Mouse (Mus musculus): ENCODE results near the gene Acat2. TPM values are rescaled to one million over a fixed set of nuclear protein-coding genes. Genes with fewer than 3 reads are reported as not detected.
A peak's percentile ranks its signal among the peaks of the same experiment; 100 is the strongest.

Gene Acat2
- polyA plus RNA-seq, 1 experiment from 2014 or later = 347 TPM

GRCm38 (mm10) chr17:12921073-12921472 lies 39.5 kb downstream of the Acat2 start:
- 94% methylated on average over 1 of the region's 1 CpGs for WGBS
- Histone ChIP-seq H3K27ac (replicated peaks) (no peak overlapping the region), H3K4me2 (no peak overlapping the region), H3K27me3 (replicated peaks) (no peaks in the 10 kb centered on the region), H3K36me3 (peaks cover 66% of the 10 kb centered on the region), H3K4me1 (peaks cover 11% of the 10 kb centered on the region), H3K9me3 (replicated peaks) (no peaks in the 10 kb centered on the region), H3K9ac (replicated peaks) (no peak overlapping the region), H3K4me3 (replicated peaks) (no peak overlapping the region)
- no peak for ATAC-seq (ENCODE audit: low FRiP score)

- H3K27me3 ChIP-seq (replicated peaks) = no peaks in the 10 kb centered on the region
- peak; percentile 58 for ATAC-seq (ENCODE audit: low FRiP score)
- H3K4me3 ChIP-seq (replicated peaks) = peak overlapping the region; percentile 88
- 1% methylated on average over 40 of the region's 40 CpGs for WGBS
- H3K36me3 ChIP-seq = peaks cover 48% of the 10 kb centered on the region
- H3K9ac ChIP-seq (replicated peaks) = peak overlapping the region; percentile 82
- peak overlapping the region; percentile 84 for H3K27ac ChIP-seq (replicated peaks)
- no peaks in the 10 kb centered on the region for H3K9me3 ChIP-seq (replicated peaks)
- peaks cover 19% of the 10 kb centered on the region for H3K4me1 ChIP-seq
- H3K4me2 ChIP-seq = peak overlapping the region; percentile 87
Measured at GRCm38 (mm10) chr17:12916588-12917380, 43.8 kb downstream of the Acat2 start.

- H3K27ac ChIP-seq (replicated peaks) = peak within 1 kb of the TSS; percentile 84
- peak within 1 kb of the TSS; percentile 87 for H3K4me2 ChIP-seq
- H3K4me3 ChIP-seq (replicated peaks) = peak within 1 kb of the TSS; percentile 88
- H3K36me3 ChIP-seq = peaks cover 49% of the 10 kb centered on the region
- H3K9me3 ChIP-seq (replicated peaks) = no peaks in the 10 kb centered on the region
- ATAC-seq (ENCODE audit: low FRiP score) = peak; percentile 99
- peak within 1 kb of the TSS; percentile 82 for H3K9ac ChIP-seq (replicated peaks)
- under 1% methylated on average over 56 of the region's 56 CpGs for WGBS
- no peaks in the 10 kb centered on the region for H3K27me3 ChIP-seq (replicated peaks)
- peaks cover 19% of the 10 kb centered on the region for H3K4me1 ChIP-seq
Measured at GRCm38 (mm10) chr17:12915881-12916583, 44.5 kb downstream of the Acat2 start, which contains the start of gene Mrpl18. Gene Mrpl18, minus strand, starts transcription at chr17:12916345.

- ATAC-seq (ENCODE audit: low FRiP score) = peak; percentile 18
- Histone ChIP-seq H3K9ac (replicated peaks) (peak within 1 kb of the TSS; percentile 82), H3K9me3 (replicated peaks) (no peaks in the 10 kb centered on the region), H3K27me3 (replicated peaks) (no peaks in the 10 kb centered on the region), H3K36me3 (peaks cover 49% of the 10 kb centered on the region), H3K27ac (replicated peaks) (peak within 1 kb of the TSS; percentile 84), H3K4me3 (replicated peaks) (peak within 1 kb of the TSS; percentile 88), H3K4me1 (peaks cover 19% of the 10 kb centered on the region), H3K4me2 (peak within 1 kb of the TSS; percentile 87)
- WGBS = 2% methylated on average over 18 of the region's 18 CpGs
Measured at GRCm38 (mm10) chr17:12915488-12915880, 45.1 kb downstream of the Acat2 start, which contains the start of gene Tcp1. Gene Tcp1, plus strand, starts transcription at chr17:12915701.

GRCm38 (mm10) chr17:12910391-12910790 lies 50.2 kb downstream of the Acat2 start:
- H3K4me2 ChIP-seq = no peak overlapping the region
- peaks cover 8% of the 10 kb centered on the region for H3K4me1 ChIP-seq
- ATAC-seq (ENCODE audit: low FRiP score) = no peak
- H3K36me3 ChIP-seq = peaks cover 44% of the 10 kb centered on the region
- no peaks in the 10 kb centered on the region for H3K27me3 ChIP-seq (replicated peaks)
- no peak overlapping the region for H3K4me3 ChIP-seq (replicated peaks)
- H3K9me3 ChIP-seq (replicated peaks) = no peaks in the 10 kb centered on the region
- H3K27ac ChIP-seq (replicated peaks) = no peak overlapping the region
- WGBS = 94% methylated on average over 8 of the region's 8 CpGs
- H3K9ac ChIP-seq (replicated peaks) = no peak overlapping the region

GRCm38 (mm10) chr17:12909361-12910280 lies 50.9 kb downstream of the Acat2 start, which contains the start of gene Pnldc1:
Gene Pnldc1, minus strand, starts transcription at chr17:12910230.
- WGBS = 83% methylated on average over 35 of the region's 35 CpGs
- H3K36me3 ChIP-seq = peaks cover 51% of the 10 kb centered on the region

GRCm38 (mm10) chr17:12906436-12906835 lies 54.1 kb downstream of the Acat2 start:
- Histone ChIP-seq H3K27me3 (replicated peaks) (no peaks in the 10 kb centered on the region), H3K27ac (replicated peaks) (no peak overlapping the region), H3K9ac (replicated peaks) (no peak overlapping the region), H3K36me3 (peaks cover 38% of the 10 kb centered on the region), H3K4me2 (no peak overlapping the region), H3K9me3 (replicated peaks) (no peaks in the 10 kb centered on the region), H3K4me3 (replicated peaks) (no peak overlapping the region), H3K4me1 (no peaks in the 10 kb centered on the region)
- 90% methylated on average over 9 of the region's 9 CpGs for WGBS
- ATAC-seq (ENCODE audit: low FRiP score) = no peak

More at GRCm38 (mm10) chr17:12909361-12910280, 50.9 kb downstream of the Acat2 start, which contains the start of gene Pnldc1:
- H3K4me1 ChIP-seq = no peaks in the 10 kb centered on the region
- H3K27ac ChIP-seq (replicated peaks) = no peak within 1 kb of the TSS
- no peak within 1 kb of the TSS for H3K4me2 ChIP-seq
- no peaks in the 10 kb centered on the region for H3K27me3 ChIP-seq (replicated peaks)
- H3K9ac ChIP-seq (replicated peaks) = no peak within 1 kb of the TSS
- no peaks in the 10 kb centered on the region for H3K9me3 ChIP-seq (replicated peaks)
- H3K4me3 ChIP-seq (replicated peaks) = no peak within 1 kb of the TSS
- no peak for ATAC-seq (ENCODE audit: low FRiP score)

- peaks cover 40% of the 10 kb centered on the region for H3K36me3 ChIP-seq
- no peak overlapping the region for H3K4me3 ChIP-seq (replicated peaks)
- no peak overlapping the region for H3K9ac ChIP-seq (replicated peaks)
- H3K4me2 ChIP-seq = no peak overlapping the region
- H3K27ac ChIP-seq (replicated peaks) = no peak overlapping the region
- 86% methylated on average over 4 of the region's 4 CpGs for WGBS
- H3K9me3 ChIP-seq (replicated peaks) = no peaks in the 10 kb centered on the region
- no peak for ATAC-seq (ENCODE audit: low FRiP score)
- H3K4me1 ChIP-seq = no peaks in the 10 kb centered on the region
- no peaks in the 10 kb centered on the region for H3K27me3 ChIP-seq (replicated peaks)
Measured at GRCm38 (mm10) chr17:12905810-12906209, 54.7 kb downstream of the Acat2 start.

- WGBS = 73% methylated on average over 1 of the region's 1 CpGs
- Histone ChIP-seq H3K4me1 (no peaks in the 10 kb centered on the region), H3K27ac (replicated peaks) (no peak overlapping the region), H3K4me3 (replicated peaks) (no peak overlapping the region), H3K36me3 (peaks cover 36% of the 10 kb centered on the region), H3K9ac (replicated peaks) (no peak overlapping the region), H3K9me3 (replicated peaks) (no peaks in the 10 kb centered on the region), H3K27me3 (replicated peaks) (no peaks in the 10 kb centered on the region), H3K4me2 (no peak overlapping the region)
- no peak for ATAC-seq (ENCODE audit: low FRiP score)
Measured at GRCm38 (mm10) chr17:12904349-12904748, 56.2 kb downstream of the Acat2 start.

- ATAC-seq (ENCODE audit: low FRiP score) = no peak
- H3K4me3 ChIP-seq (replicated peaks) = no peak overlapping the region
- WGBS = 33% methylated on average over 11 of the region's 12 CpGs
- H3K9ac ChIP-seq (replicated peaks) = no peak overlapping the region
- H3K9me3 ChIP-seq (replicated peaks) = no peaks in the 10 kb centered on the region
- no peak overlapping the region for H3K4me2 ChIP-seq
- no peak overlapping the region for H3K27ac ChIP-seq (replicated peaks)
- H3K4me1 ChIP-seq = no peaks in the 10 kb centered on the region
- H3K27me3 ChIP-seq (replicated peaks) = no peaks in the 10 kb centered on the region
- H3K36me3 ChIP-seq = peaks cover 39% of the 10 kb centered on the region
Measured at GRCm38 (mm10) chr17:12903372-12904333, 56.9 kb downstream of the Acat2 start.
